Mouse (Mus musculus) lung, embryonic 16.5 days (tissue): ENCODE measurements around the gene Smpx. TPM values are rescaled to one million over a fixed set of nuclear protein-coding genes. Genes with fewer than 3 reads are reported as not detected.

ENCODE experiments used
- ATAC-seq: fragments of 200-750 bp; cut with Nextera tagmentation; 2 replicates; pipeline ENCODE4 v1.8.0; 2017; ENCODE audit warnings: low read depth, mild to moderate bottlenecking, moderate library complexity
- H3K27ac ChIP-seq: fragments of 300-500 bp; sonication (generic); 2 replicates; pipeline ENCODE4 v1.5.1; 2014; ENCODE audit warnings: mild to moderate bottlenecking, control low read depth, low read length
- H3K27me3 ChIP-seq: fragments of 300-500 bp; sonication (generic); 2 replicates; pipeline ENCODE4 v1.6.1; 2014; ENCODE audit warnings: low read depth, low read length, mixed read lengths; ENCODE audit not compliant: control insufficient read depth, insufficient read depth
- H3K36me3 ChIP-seq: fragments of 300-500 bp; sonication (generic); 2 replicates; pipeline ENCODE4 v1.6.1; 2014; ENCODE audit warnings: low read length; ENCODE audit not compliant: control insufficient read depth, insufficient read depth
- H3K4me1 ChIP-seq: fragments of 300-500 bp; sonication (generic); replicated peaks from 2 replicates; pipeline ENCODE4 v1.6.1; 2014; ENCODE audit warnings: low read length, mixed read lengths; ENCODE audit not compliant: control insufficient read depth, insufficient read depth
- H3K4me2 ChIP-seq: fragments of 300-500 bp; sonication (generic); 2 replicates; pipeline ENCODE4 v1.6.1; 2014; ENCODE audit warnings: low read depth, low read length, control low read depth
- H3K4me3 ChIP-seq: fragments of 300-500 bp; sonication (generic); 2 replicates; pipeline ENCODE4 v1.5.1; 2014; ENCODE audit warnings: mild to moderate bottlenecking, low read length, control low read depth
- H3K9ac ChIP-seq: fragments of 300-500 bp; sonication (generic); 2 replicates; pipeline ENCODE4 v1.6.1; 2014; ENCODE audit warnings: low read length, control low read depth
- H3K9me3 ChIP-seq: fragments of 300-500 bp; sonication (generic); 2 replicates; pipeline ENCODE4 v1.6.1; 2016; ENCODE audit warnings: low read length; ENCODE audit not compliant: control insufficient read depth
- WGBS: fragments of 180-500 bp; shearing (Covaris S2); extraction: QIAGEN DNeasy Blood & Tissue Kit; methylation state at CpG from one replicate; pipeline ENCODE4 v1.1.7; 2014; 5-methylcytosine and 5-hydroxymethylcytosine counted together
- polyA plus RNA-seq: library from polyadenylated mRNA; unstranded; fragments of >200 nt; fragmentation: Nextera tagmentation; extraction: Ambion mirVana; gene quantifications from 2 replicates; pipeline ENCODE4 v1.2.1, GENCODE M21; 2015

Smpx gene
- 40.3 and 48.1 TPM in 2 replicates for polyA plus RNA-seq

GRCm38 (mm10) chrX:157698862-157699261 is at the start of gene Smpx:
Gene Smpx, plus strand, starts transcription at chrX:157698910.
- no peaks in the 10 kb centered on the region for H3K27me3 ChIP-seq
- H3K27ac ChIP-seq, result no peak within 1 kb of the TSS
- no peak within 1 kb of the TSS for H3K4me2 ChIP-seq
- no peaks in the 10 kb centered on the region for H3K9me3 ChIP-seq
- H3K4me1 ChIP-seq, result no peaks in the 10 kb centered on the region
- WGBS, result 27% methylated on average over 8 of the region's 8 CpGs
- H3K4me3 ChIP-seq, result no peak within 1 kb of the TSS
- ATAC-seq, result 0 out of 2 replicates have a peak, but pooled peaks have one; percentile 26
- H3K9ac ChIP-seq, result no peak within 1 kb of the TSS
- H3K36me3 ChIP-seq, result no peaks in the 10 kb centered on the region

- Histone ChIP-seq H3K27me3 (no peaks in the 10 kb centered on the region), H3K9me3 (no peaks in the 10 kb centered on the region), H3K27ac (no peak overlapping the region), H3K36me3 (no peaks in the 10 kb centered on the region), H3K4me2 (no peak overlapping the region), H3K9ac (no peak overlapping the region), H3K4me3 (no peak overlapping the region), H3K4me1 (no peaks in the 10 kb centered on the region)
- ATAC-seq, result no peak
These were observed 43.7 kb upstream of the Smpx start for GRCm38 (mm10) chrX:157655047-157655446.

GRCm38 (mm10) chrX:157657356-157657755 is 41.4 kb upstream of the Smpx start:
- no peaks in the 10 kb centered on the region for H3K9me3 ChIP-seq
- H3K27me3 ChIP-seq, result no peaks in the 10 kb centered on the region
- no peak overlapping the region for H3K9ac ChIP-seq
- ATAC-seq, result no peak
- H3K27ac ChIP-seq, result no peak overlapping the region
- H3K4me2 ChIP-seq, result no peak overlapping the region
- no peak overlapping the region for H3K4me3 ChIP-seq
- no peaks in the 10 kb centered on the region for H3K36me3 ChIP-seq
- H3K4me1 ChIP-seq, result no peaks in the 10 kb centered on the region

- H3K9ac ChIP-seq, result no peak overlapping the region
- no peak for ATAC-seq
- H3K4me3 ChIP-seq, result no peak overlapping the region
- no peak overlapping the region for H3K27ac ChIP-seq
- H3K9me3 ChIP-seq, result no peaks in the 10 kb centered on the region
- H3K4me2 ChIP-seq, result no peak overlapping the region
- WGBS, result 72% methylated on average over 2 of the region's 2 CpGs
- H3K36me3 ChIP-seq, result no peaks in the 10 kb centered on the region
- no peaks in the 10 kb centered on the region for H3K27me3 ChIP-seq
- H3K4me1 ChIP-seq, result no peaks in the 10 kb centered on the region
These were observed 26.9 kb upstream of the Smpx start for GRCm38 (mm10) chrX:157671820-157672219.

GRCm38 (mm10) chrX:157674667-157675350 is 23.9 kb upstream of the Smpx start:
- WGBS, result 61% methylated on average over 3 of the region's 3 CpGs
- no peak for ATAC-seq
- H3K27ac ChIP-seq, result no peak overlapping the region

GRCm38 (mm10) chrX:157691186-157691585 is 7.5 kb upstream of the Smpx start:
- Histone ChIP-seq H3K9ac (no peak overlapping the region), H3K4me1 (no peaks in the 10 kb centered on the region), H3K27ac (no peak overlapping the region), H3K4me3 (no peak overlapping the region), H3K27me3 (no peaks in the 10 kb centered on the region), H3K4me2 (no peak overlapping the region), H3K36me3 (no peaks in the 10 kb centered on the region), H3K9me3 (no peaks in the 10 kb centered on the region)
- no peak for ATAC-seq
- WGBS, result 61% methylated on average over 4 of the region's 4 CpGs

More at GRCm38 (mm10) chrX:157674667-157675350, 23.9 kb upstream of the Smpx start:
- no peaks in the 10 kb centered on the region for H3K36me3 ChIP-seq
- H3K9me3 ChIP-seq, result no peaks in the 10 kb centered on the region
- H3K9ac ChIP-seq, result no peak overlapping the region
- no peaks in the 10 kb centered on the region for H3K27me3 ChIP-seq
- no peak overlapping the region for H3K4me2 ChIP-seq
- no peaks in the 10 kb centered on the region for H3K4me1 ChIP-seq
- no peak overlapping the region for H3K4me3 ChIP-seq

- Histone ChIP-seq H3K4me3 (no peak overlapping the region), H3K9me3 (no peaks in the 10 kb centered on the region), H3K9ac (no peak overlapping the region), H3K4me1 (no peaks in the 10 kb centered on the region), H3K4me2 (no peak overlapping the region), H3K27ac (no peak overlapping the region), H3K36me3 (no peaks in the 10 kb centered on the region), H3K27me3 (no peaks in the 10 kb centered on the region)
- 45% methylated on average over 5 of the region's 5 CpGs for WGBS
- ATAC-seq, result peak; percentile 74
These were observed 1.0 kb upstream of the Smpx start for GRCm38 (mm10) chrX:157697591-157698135.

- Histone ChIP-seq H3K4me1 (no peaks in the 10 kb centered on the region), H3K27ac (no peak overlapping the region), H3K9me3 (no peaks in the 10 kb centered on the region), H3K36me3 (no peaks in the 10 kb centered on the region), H3K4me2 (no peak overlapping the region), H3K9ac (no peak overlapping the region), H3K27me3 (no peaks in the 10 kb centered on the region), H3K4me3 (no peak overlapping the region)
- ATAC-seq, result no peak
- 73% methylated on average over 2 of the region's 2 CpGs for WGBS
These were observed 8.5 kb downstream of the Smpx start for GRCm38 (mm10) chrX:157707236-157707635.

GRCm38 (mm10) chrX:157708616-157709280 is 10.0 kb downstream of the Smpx start:
- H3K27ac ChIP-seq, result no peak overlapping the region

More at GRCm38 (mm10) chrX:157708616-157709280, 10.0 kb downstream of the Smpx start:
- no peak overlapping the region for H3K9ac ChIP-seq
- no peaks in the 10 kb centered on the region for H3K4me1 ChIP-seq
- no peaks in the 10 kb centered on the region for H3K36me3 ChIP-seq
- 36% methylated on average over 4 of the region's 4 CpGs for WGBS
- H3K27me3 ChIP-seq, result no peaks in the 10 kb centered on the region
- no peaks in the 10 kb centered on the region for H3K9me3 ChIP-seq
- no peak overlapping the region for H3K4me3 ChIP-seq
- ATAC-seq, result peak; percentile 59
- H3K4me2 ChIP-seq, result no peak overlapping the region
